In genomic region chr7:99409441-99410222, GRCm38 (mm10) we compare ENCODE assay signal across 11 mouse cellular contexts. TPM values are rescaled to one million over a fixed set of nuclear protein-coding genes. Genes with fewer than 3 reads are reported as not detected.
DNase-seq lines count a peak whose midpoint lies in the region; ATAC-seq and TF ChIP-seq lines count a peak whose summit lies in the region.
"Had no signal": no experiment of that assay in that cellular context is flagged by ENCODE, and none has a peak within 500 bp of the region (broad histone marks: within the 10 kb centered on the region; RNA-seq: fewer than 3 reads in every experiment).

No protein-coding gene starts in this region.

- peaks cover 18 to 26% of the 10 kb centered on the region in 2 experiments for H3K4me1 ChIP-seq in heart, embryonic 14.5 days (ENCODE audit: control insufficient read depth in 2 of 2, insufficient read depth in 2 of 2, low read length in 2 of 2)
- H3K4me1 ChIP-seq in midbrain, embryonic 10.5 days: peaks cover 34% of the 10 kb centered on the region
- H3K4me1 ChIP-seq in midbrain, embryonic 11.5 days (ENCODE audit: control insufficient read depth, insufficient read depth, low read length): peaks cover 5% of the 10 kb centered on the region; the same call in 1 of the 2 replicates
- H3K4me1 ChIP-seq in intestine, embryonic 15.5 days (replicated peaks): peaks cover 18% of the 10 kb centered on the region
- H3K4me1 ChIP-seq in stomach, postnatal 0 days (replicated peaks; ENCODE audit: control insufficient read depth, insufficient read depth): no peaks in the 10 kb centered on the region

- TF ChIP-seq CTCF in stomach, postnatal 0 days (IDR thresholded peaks at IDR 0.05; ENCODE audit: low read depth): no peak

- H3K4me3 ChIP-seq in heart, embryonic 14.5 days (ENCODE audit: control insufficient read depth in 1 of 2, insufficient read depth in 1 of 2, low read depth in 1 of 2, low read length in 2 of 2): no peak overlapping the region
- no peak overlapping the region for H3K4me3 ChIP-seq in midbrain, embryonic 10.5 days
- no peak overlapping the region for H3K4me3 ChIP-seq in midbrain, embryonic 11.5 days (ENCODE audit: low read depth, low read length)
- no peak overlapping the region for H3K4me3 ChIP-seq in intestine, embryonic 15.5 days (replicated peaks)
- H3K4me3 ChIP-seq in stomach, postnatal 0 days (ENCODE audit: low read depth, low read length): no peak overlapping the region
- H3K4me3 ChIP-seq: forebrain, embryonic 13.5 days had no signal

- no peak overlapping the region for H3K4me2 ChIP-seq in heart, embryonic 14.5 days (ENCODE audit: low read length)
- H3K4me2 ChIP-seq in midbrain, embryonic 11.5 days: no peak overlapping the region
- no peak overlapping the region for H3K4me2 ChIP-seq in intestine, embryonic 15.5 days (replicated peaks)
- no peak overlapping the region for H3K4me2 ChIP-seq in stomach, postnatal 0 days (replicated peaks; ENCODE audit: low read depth)
- H3K4me2 ChIP-seq: forebrain, embryonic 13.5 days had no signal

- 58% methylated on average over 8 of the region's 8 CpGs for WGBS in heart, embryonic 14.5 days
- 83% methylated on average over 8 of the region's 8 CpGs for WGBS in midbrain, embryonic 10.5 days
- WGBS in midbrain, embryonic 11.5 days: 84% methylated on average over 8 of the region's 8 CpGs
- WGBS in intestine, embryonic 15.5 days: 58% methylated on average over 8 of the region's 8 CpGs
- WGBS in stomach, postnatal 0 days: 49% methylated on average over 8 of the region's 8 CpGs

- H3K9ac ChIP-seq in heart, embryonic 14.5 days (ENCODE audit: low read length): peak overlapping the region; percentile 25; the same call in 1 of the 2 replicates
- H3K9ac ChIP-seq in midbrain, embryonic 11.5 days (ENCODE audit: low read length): no peak overlapping the region
- no peak overlapping the region for H3K9ac ChIP-seq in intestine, embryonic 15.5 days
- H3K9ac ChIP-seq in stomach, postnatal 0 days (ENCODE audit: low read length): no peak overlapping the region
- H3K9ac ChIP-seq: forebrain, embryonic 13.5 days had no signal

- DNase-seq in heart, adult 11 months: no peak
- no peak for DNase-seq in midbrain, embryonic 10.5 days (ENCODE audit: low spot score)
- no peak for DNase-seq in midbrain, embryonic 11.5 days (ENCODE audit: low spot score, missing footprints)
- peak; percentile 38 for DNase-seq in stomach, postnatal 0 days (ENCODE audit: low spot score)
- DNase-seq in thymus, postnatal 10 days (ENCODE audit: low spot score in 2 of 2): no peak
- no peak for DNase-seq in ovary, adult 18-20 months (ENCODE audit: low spot score)
- DNase-seq: cerebellum, adult 9-10 months; kidney, adult 9 months had no signal

- no peak for TF ChIP-seq EP300 in stomach, postnatal 0 days (optimal IDR thresholded peaks at IDR 0.05)

- peaks cover 32% of the 10 kb centered on the region for H3K36me3 ChIP-seq in heart, embryonic 14.5 days (ENCODE audit: control insufficient read depth, insufficient read depth, low read length)
- peaks cover 35% of the 10 kb centered on the region for H3K36me3 ChIP-seq in midbrain, embryonic 10.5 days
- H3K36me3 ChIP-seq in midbrain, embryonic 11.5 days (ENCODE audit: control insufficient read depth, insufficient read depth, low read length): no peaks in the 10 kb centered on the region
- H3K36me3 ChIP-seq in intestine, embryonic 15.5 days: no peaks in the 10 kb centered on the region
- no peaks in the 10 kb centered on the region for H3K36me3 ChIP-seq in stomach, postnatal 0 days (ENCODE audit: control insufficient read depth, insufficient read depth, low read length)

- peak; percentile 32; the same call in 1 of the 2 replicates for ATAC-seq in heart, embryonic 14.5 days (ENCODE audit: insufficient number of reproducible peaks, insufficient read depth, low FRiP score, low read depth)
- ATAC-seq in midbrain, embryonic 11.5 days (ENCODE audit: low FRiP score): no peak
- ATAC-seq in intestine, embryonic 15.5 days: peak; percentile 57; the same call in 1 of the 2 replicates
- no peak; the same call in 1 of the 2 replicates for ATAC-seq in stomach, postnatal 0 days (ENCODE audit: low FRiP score, low TSS enrichment)
- ATAC-seq: forebrain, embryonic 13.5 days had no signal

- no peaks in the 10 kb centered on the region for H3K27me3 ChIP-seq in heart, embryonic 14.5 days (ENCODE audit: control insufficient read depth, insufficient read depth, low read length)
- no peaks in the 10 kb centered on the region for H3K27me3 ChIP-seq in midbrain, embryonic 10.5 days (ENCODE audit: low read depth, poor library complexity, severe bottlenecking)
- no peaks in the 10 kb centered on the region for H3K27me3 ChIP-seq in midbrain, embryonic 11.5 days (ENCODE audit: control insufficient read depth, insufficient read depth, low read length)
- no peaks in the 10 kb centered on the region for H3K27me3 ChIP-seq in intestine, embryonic 15.5 days (replicated peaks)
- no peaks in the 10 kb centered on the region for H3K27me3 ChIP-seq in stomach, postnatal 0 days (ENCODE audit: control insufficient read depth, insufficient read depth, low read length)
- H3K27me3 ChIP-seq: forebrain, embryonic 13.5 days had no signal

- peak overlapping the region; percentile 66 to 80 for H3K27ac ChIP-seq in heart, embryonic 14.5 days (replicated peaks in 1 of 2; ENCODE audit: control insufficient read depth in 1 of 2, insufficient read depth in 1 of 2, low read depth in 2 of 2, low read length in 2 of 2)
- H3K27ac ChIP-seq in midbrain, embryonic 10.5 days (replicated peaks): peak overlapping the region; percentile 57; the same call in 1 of the 2 replicates
- H3K27ac ChIP-seq in midbrain, embryonic 11.5 days (ENCODE audit: low read depth, low read length): no peak overlapping the region
- peak overlapping the region; percentile 66 for H3K27ac ChIP-seq in intestine, embryonic 15.5 days
- H3K27ac ChIP-seq in stomach, postnatal 0 days (replicated peaks): peak overlapping the region; percentile 71
- H3K27ac ChIP-seq: forebrain, embryonic 13.5 days had no signal

- H3K9me3 ChIP-seq in heart, embryonic 14.5 days (ENCODE audit: control insufficient read depth, low read length): no peaks in the 10 kb centered on the region
- peaks cover 5% of the 10 kb centered on the region; the same call in 1 of the 2 replicates for H3K9me3 ChIP-seq in midbrain, embryonic 10.5 days (replicated peaks)
- H3K9me3 ChIP-seq in midbrain, embryonic 11.5 days (ENCODE audit: control insufficient read depth, low read length): no peaks in the 10 kb centered on the region
- no peaks in the 10 kb centered on the region for H3K9me3 ChIP-seq in intestine, embryonic 15.5 days
- no peaks in the 10 kb centered on the region for H3K9me3 ChIP-seq in stomach, postnatal 0 days (ENCODE audit: control insufficient read depth, low read length)
- H3K9me3 ChIP-seq: forebrain, embryonic 13.5 days had no signal

RNA-seq across cellular contexts. Expression of gene Gdpd5, which starts 28.4 kb away (rescaled TPM):
- polyA plus RNA-seq in heart, embryonic 14.5 days (2014; fragmentation: Nextera tagmentation; extraction: Ambion mirVana): 24.9 and 25.5 TPM in 2 replicates
- polyA plus RNA-seq in midbrain, embryonic 10.5 days (2016; fragmentation: Nextera tagmentation; extraction: Ambion mirVana): 23.5 and 28.2 TPM in 2 replicates
- 16.2 and 16.7 TPM in 2 replicates for polyA plus RNA-seq in midbrain, embryonic 11.5 days (2014; fragmentation: Nextera tagmentation; extraction: Ambion mirVana)
- polyA plus RNA-seq in intestine, embryonic 15.5 days (2015; fragmentation: Nextera tagmentation; extraction: Ambion mirVana): 15.4 and 15.9 TPM in 2 replicates
- polyA plus RNA-seq in stomach, postnatal 0 days (2015; fragmentation: Nextera tagmentation; extraction: Ambion mirVana): 8.1 and 9.1 TPM in 2 replicates

RNA-seq across cellular contexts. Expression of gene Klhl35, which starts 56.2 kb away (rescaled TPM):
- 0.86 and 1.1 TPM in 2 replicates for polyA plus RNA-seq in heart, embryonic 14.5 days (2014; fragmentation: Nextera tagmentation; extraction: Ambion mirVana)
- polyA plus RNA-seq in midbrain, embryonic 10.5 days (2016; fragmentation: Nextera tagmentation; extraction: Ambion mirVana): 2.9 and 10.0 TPM in 2 replicates
- polyA plus RNA-seq in midbrain, embryonic 11.5 days (2014; fragmentation: Nextera tagmentation; extraction: Ambion mirVana): 22.5 and 22.9 TPM in 2 replicates
- polyA plus RNA-seq in intestine, embryonic 15.5 days (2015; fragmentation: Nextera tagmentation; extraction: Ambion mirVana): 0.49 and 0.62 TPM in 2 replicates
- polyA plus RNA-seq in stomach, postnatal 0 days (2015; fragmentation: Nextera tagmentation; extraction: Ambion mirVana): 0.97 and 1.3 TPM in 2 replicates

RNA-seq across cellular contexts. Expression of gene Serpinh1, which starts 56.6 kb away (rescaled TPM):
- 401 and 427 TPM in 2 replicates for polyA plus RNA-seq in heart, embryonic 14.5 days (2014; fragmentation: Nextera tagmentation; extraction: Ambion mirVana)
- polyA plus RNA-seq in midbrain, embryonic 10.5 days (2016; fragmentation: Nextera tagmentation; extraction: Ambion mirVana): 789 and 882 TPM in 2 replicates
- polyA plus RNA-seq in midbrain, embryonic 11.5 days (2014; fragmentation: Nextera tagmentation; extraction: Ambion mirVana): 202 and 210 TPM in 2 replicates
- polyA plus RNA-seq in intestine, embryonic 15.5 days (2015; fragmentation: Nextera tagmentation; extraction: Ambion mirVana): 1,021 and 1,056 TPM in 2 replicates
- 331 and 433 TPM in 2 replicates for polyA plus RNA-seq in stomach, postnatal 0 days (2015; fragmentation: Nextera tagmentation; extraction: Ambion mirVana)

Comparison
In these comparisons a context has a peak if more than half of its experiments do, and no peak if none do; other contexts are left out.
1. ATAC-seq: peak in heart, embryonic 14.5 days (single experiment) and intestine, embryonic 15.5 days (single experiment); none in midbrain, embryonic 11.5 days (single experiment) and stomach, postnatal 0 days (single experiment).